Mouse (Mus musculus) c-Kit-negative CD71-positive TER-119-positive erythroid progenitor cells, embryonic 14.5 days (primary cell): ENCODE data around the gene Ganab.

ENCODE experiments used
- DNase-seq: peaks from one replicate; pipeline ENCODE4 v3.0.0-alpha.2; 2013; ENCODE audit warnings: low read depth, low spot score

The Ganab gene

DNA sequence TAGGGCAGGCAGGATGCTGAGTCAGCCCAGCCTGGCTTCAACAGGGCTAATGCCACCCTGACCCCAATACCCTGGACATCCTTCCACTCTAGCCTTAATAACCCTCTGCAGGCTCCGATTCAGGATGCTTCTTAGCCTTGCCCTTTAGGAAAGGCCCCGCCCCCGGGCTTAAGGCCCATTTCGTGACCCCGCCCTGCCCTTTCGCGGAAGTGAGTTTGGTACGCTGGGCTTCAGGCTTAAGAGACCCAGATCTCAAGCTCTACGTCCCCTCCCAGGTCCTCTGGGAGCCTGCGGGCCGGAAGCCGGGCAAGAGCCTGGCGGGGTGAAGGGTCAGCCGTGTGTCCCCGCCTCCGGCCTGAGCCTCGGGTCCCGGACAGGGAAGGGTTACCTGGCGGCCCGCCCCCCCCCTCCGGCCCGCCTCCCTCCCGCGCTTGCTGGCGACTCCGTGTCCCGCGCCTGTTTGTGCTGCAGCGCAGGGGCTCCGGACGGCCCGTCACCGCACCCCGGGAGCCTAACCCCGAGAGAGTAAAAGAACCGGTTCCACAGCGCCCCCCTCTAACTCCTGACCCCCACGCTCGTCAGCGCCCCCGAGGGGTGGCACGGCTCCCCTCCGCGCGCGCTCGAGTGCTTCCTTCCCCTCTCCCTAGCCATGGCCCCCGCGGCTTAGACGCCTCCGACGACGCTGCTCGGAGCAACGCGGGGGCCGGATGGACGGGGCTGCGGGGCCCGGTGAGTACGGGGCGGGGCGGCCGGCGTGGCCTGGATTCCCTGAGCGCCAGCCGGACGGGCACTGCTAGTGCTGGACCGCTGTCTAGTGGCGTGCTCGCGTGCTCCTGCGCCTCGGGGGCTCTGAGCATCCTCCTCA is 31.6 kb downstream of the Ganab start, which contains the start of the genes Rom1 and Eml3:
Rom1 (minus strand) TSS at position 133 of the 865 bp plus-strand sequence.
Eml3 (plus strand) TSS at position 329 of the 865 bp plus-strand sequence.
- peak; percentile 71 for DNase-seq

DNA sequence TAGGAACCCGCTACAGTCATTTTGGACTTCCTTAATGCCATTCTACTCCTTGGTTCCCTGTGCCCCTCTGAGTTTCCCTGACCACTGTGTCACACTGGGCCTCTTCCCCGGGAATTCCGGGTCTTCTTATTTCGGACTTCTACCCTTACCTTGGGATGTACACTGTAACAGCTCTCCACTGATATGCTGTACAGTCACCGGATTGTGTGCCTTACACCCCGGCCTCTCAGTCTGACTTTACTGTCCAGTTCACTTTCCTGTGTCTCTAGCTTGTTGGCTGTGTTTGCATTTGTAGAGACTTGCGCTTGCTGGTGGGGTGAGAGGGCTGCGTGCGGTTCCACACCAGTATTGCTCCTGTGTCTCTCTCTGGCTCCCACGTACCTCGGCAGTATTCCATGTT is 32.2 kb downstream of the Ganab start:
- DNase-seq: no peak

DNA sequence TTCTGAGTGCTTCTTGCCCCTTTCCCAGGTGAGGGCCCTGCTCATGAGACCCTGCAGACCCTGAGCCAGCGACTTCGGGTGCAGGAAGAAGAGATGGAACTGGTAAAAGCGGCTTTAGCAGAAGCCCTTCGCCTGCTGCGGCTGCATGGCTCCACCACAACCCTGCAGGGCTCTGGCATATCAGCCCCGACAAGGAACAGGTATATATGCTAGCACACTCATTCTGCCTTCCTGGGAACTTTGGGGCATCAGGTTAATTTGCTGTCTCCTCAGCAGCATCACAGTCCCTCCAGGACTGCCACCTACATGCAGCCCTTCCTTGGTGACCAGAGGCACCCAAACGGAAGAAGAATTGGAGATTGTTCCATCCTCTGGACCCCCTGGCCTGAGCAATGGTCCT is 32.9 kb downstream of the Ganab start:
- DNase-seq: no peak

DNA sequence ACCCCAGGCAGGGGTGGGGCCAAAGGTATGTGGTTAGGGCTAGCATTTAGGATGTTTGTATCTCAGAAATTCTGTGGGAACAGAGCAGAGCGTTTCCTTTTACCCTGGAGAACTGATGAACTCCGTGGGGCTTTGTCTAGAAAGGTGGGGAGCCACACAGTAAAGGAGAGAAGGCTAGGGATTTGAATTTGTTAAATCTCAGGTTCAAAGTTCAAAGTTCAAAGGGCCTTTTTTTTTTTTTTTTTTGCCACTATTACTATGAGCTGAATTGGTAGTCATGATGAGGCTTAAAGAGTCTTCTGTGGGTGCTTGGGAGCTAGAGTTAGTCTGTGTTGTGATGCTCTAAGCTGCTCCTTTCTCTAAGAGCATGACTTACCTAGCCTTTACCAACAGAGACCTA is 38.9 kb downstream of the Ganab start:
- DNase-seq: no peak

GRCm38 (mm10) chr19:8940526-8941133 is 42.8 kb downstream of the Ganab start:
- no peak for DNase-seq

GRCm38 (mm10) chr19:8941136-8941514 is 43.3 kb downstream of the Ganab start:
- DNase-seq: no peak

DNA sequence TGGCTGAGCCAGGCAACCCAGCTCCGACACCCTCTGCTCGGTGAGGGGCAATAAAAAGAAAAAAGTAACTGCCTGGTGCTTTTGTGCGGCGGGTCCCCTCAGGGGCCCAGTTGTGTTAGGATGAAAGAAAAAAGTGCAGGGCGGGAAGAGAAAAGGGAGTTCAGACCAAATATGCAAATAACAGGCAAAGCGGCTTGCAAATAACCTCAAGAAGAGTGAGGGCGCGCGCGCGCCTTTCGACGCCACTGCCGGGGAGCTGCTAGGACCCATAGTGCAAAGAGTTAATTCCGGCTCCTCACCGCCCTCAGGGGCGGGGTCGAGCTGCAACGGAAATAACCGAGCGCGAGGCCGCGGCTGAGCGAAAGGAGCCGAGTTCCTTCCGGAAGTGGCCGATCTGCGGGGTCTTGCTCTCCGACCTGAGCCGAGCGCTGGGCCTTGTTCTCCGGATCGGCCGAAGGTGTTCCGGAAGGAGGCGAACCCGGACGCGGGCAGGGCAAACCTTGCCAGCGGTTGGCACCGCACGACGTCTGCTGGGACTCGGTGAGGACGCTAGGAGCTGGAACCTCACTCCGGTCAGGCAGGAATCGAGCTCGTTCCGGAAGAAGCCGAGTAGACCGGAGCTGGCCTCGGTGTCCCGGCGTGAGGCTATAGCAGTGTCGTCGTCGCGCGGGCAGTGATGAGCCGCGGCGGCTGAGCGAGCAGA is 43.8 kb downstream of the Ganab start, which contains the start of gene Mta2:
Mta2 (plus strand) TSS at position 361 of the 703 bp plus-strand sequence.
- peak; percentile 87 for DNase-seq

- no peak for DNase-seq
Observed at GRCm38 (mm10) chr19:8942276-8942964, 44.5 kb downstream of the Ganab start.

- no peak for DNase-seq
Observed at GRCm38 (mm10) chr19:8943047-8943446, 45.2 kb downstream of the Ganab start.

DNA sequence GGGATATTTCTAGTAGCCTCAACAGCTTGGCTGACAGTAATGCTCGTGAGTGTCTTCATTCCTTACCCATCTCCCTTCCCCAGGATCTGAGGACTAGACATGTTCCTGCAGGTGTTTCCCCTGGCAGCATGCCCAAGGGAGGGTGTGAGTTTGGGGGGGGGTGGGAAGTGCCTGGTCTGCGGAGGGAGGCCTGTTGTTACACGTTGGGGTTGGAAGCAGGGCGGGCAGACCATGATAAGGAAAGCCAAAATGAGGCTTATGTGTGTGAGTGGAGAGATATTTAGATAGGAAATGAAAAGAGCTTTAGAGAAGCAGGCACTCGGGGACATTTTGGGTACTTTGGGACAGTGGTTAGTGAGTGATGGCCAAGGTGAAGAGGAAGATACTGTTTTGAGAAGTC is 46.2 kb downstream of the Ganab start:
- no peak for DNase-seq

- no peak for DNase-seq
Observed at GRCm38 (mm10) chr19:8944750-8945149, 46.9 kb downstream of the Ganab start.

DNA sequence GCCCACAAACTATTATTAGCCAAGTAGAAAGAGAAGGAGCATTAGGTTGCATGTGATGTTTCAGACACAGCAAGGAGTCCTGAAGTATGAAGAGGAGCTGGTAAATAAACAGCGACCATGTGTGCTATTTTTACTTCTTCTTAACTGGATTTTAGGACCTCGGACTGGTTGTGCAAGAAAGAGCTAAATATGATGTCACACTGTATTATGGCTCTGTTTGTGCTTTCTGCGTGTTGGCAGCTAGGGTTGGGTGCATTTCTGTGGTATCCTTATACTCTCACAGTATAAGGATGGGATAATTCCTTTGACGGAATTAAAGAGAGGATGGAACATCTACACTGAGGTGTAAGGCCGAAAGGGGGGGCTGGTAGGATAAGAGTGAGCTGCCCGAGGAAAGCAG is 47.4 kb downstream of the Ganab start:
- no peak for DNase-seq

GRCm38 (mm10) chr19:8946929-8947328 is 49.1 kb downstream of the Ganab start:
- DNase-seq: no peak

GRCm38 (mm10) chr19:8950190-8950589 is 52.3 kb downstream of the Ganab start:
- DNase-seq: no peak

DNA sequence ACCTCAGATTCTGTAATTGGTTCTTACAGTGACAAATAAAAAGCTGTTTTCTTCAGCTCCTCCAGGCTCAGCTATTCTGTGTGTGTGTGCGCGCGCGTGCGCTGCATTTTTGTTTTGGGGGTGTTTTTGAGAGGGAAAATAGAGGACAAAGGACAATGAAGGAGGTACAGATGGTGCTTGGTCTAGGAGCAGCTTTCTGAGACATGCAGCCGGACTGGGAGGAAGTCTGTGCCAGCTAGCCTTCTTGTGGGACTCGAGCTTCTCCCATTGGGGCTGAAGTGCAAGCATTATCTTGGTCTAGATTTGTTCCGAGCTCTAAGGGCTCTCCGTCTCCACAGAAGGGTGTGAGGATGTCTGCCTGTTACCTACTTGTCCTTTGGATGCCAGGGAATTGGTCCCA is 54.4 kb downstream of the Ganab start:
- no peak for DNase-seq

- peak; percentile 83 for DNase-seq
Observed at GRCm38 (mm10) chr19:8953135-8954039, 55.5 kb downstream of the Ganab start, which contains the start of gene Tut1. Gene Tut1, plus strand, starts transcription at chr19:8953847.

DNA sequence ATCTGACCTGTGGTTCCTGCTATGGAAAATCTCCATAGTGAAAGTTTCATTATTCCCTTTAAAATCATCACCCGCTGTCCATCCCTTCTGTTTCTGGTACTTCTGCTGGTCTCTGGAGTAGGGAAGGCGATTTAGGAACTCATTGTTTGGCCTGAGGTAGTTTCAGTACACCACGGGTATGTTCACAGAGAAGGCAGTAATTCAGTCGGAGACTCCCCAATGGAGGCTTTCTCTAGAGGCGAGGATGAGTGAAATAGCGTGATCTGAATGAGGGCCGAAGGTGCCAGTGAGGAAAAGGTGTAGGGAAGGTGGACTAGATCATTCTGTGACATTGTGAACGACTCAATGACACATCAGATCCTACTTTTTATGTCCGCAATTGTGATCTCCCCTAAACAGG is 56.3 kb downstream of the Ganab start:
- no peak for DNase-seq

DNA sequence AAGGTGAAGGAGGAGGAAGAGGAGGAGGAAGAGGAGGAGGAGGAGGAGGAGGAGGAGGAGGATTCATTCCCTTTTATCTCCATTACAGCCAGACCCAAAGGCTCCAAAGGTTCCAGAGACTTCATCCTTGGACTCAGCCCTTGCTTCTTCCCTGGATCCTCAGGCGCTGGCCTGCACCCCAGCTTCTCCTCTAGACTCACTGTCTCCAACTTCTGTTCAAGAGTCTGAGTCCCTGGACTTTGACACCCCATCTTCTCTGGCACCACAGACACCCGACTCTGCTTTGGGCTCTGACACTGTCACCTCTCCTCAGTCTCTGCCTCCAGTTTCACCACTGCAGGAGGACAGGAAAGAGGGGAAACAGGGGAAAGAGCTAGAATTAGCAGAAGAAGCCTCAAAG is 64.4 kb downstream of the Ganab start:
- no peak for DNase-seq

GRCm38 (mm10) chr19:8965075-8965474 is 67.2 kb downstream of the Ganab start:
- DNase-seq: no peak

GRCm38 (mm10) chr19:8965771-8966170 is 67.9 kb downstream of the Ganab start:
- DNase-seq: no peak

- no peak for DNase-seq
Observed at GRCm38 (mm10) chr19:8966198-8966589, 68.3 kb downstream of the Ganab start.
